Mouse (Mus musculus): ENCODE data around the gene Naip1.
"Not testable (repeated sequence)": the region's sequence is repeated elsewhere in the genome, so short reads cannot be mapped to it uniquely, and the experiment has no call there.

Gene Naip1

DNA sequence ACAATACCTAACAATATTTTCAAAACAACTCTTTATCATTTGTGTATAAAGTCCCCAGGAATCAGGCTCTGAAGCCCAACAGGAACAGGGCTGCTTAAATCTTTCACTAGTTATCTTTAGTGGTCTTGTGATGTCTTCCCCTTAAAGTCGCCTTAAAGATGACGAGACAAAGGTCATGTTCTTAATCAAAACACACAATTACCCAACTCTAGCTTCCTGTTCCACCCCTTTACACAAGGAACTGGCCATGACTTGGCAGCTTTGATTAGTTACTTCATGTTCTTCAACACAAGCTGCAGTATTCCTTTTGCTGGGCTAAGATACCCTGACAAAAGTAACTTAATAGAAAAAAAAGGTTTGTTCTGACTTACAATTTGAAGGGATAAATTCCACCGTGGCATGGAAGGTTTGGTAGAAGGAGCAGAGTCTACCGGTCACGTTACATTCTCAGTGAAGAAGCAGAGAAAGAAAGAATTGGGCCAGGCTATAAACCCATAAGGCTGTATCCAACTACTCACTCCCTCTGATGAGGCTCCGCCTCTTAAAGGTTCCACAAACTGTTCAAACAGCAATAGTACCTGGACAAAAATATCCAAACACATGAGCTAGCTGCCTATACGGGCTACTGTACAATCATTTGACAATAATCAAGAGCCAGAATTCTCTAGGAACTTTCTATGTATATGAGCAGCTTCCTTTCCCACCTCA lies 49.6 kb downstream of the Naip1 start:
- CTCF ChIA-PET: not testable (repeated sequence)

DNA sequence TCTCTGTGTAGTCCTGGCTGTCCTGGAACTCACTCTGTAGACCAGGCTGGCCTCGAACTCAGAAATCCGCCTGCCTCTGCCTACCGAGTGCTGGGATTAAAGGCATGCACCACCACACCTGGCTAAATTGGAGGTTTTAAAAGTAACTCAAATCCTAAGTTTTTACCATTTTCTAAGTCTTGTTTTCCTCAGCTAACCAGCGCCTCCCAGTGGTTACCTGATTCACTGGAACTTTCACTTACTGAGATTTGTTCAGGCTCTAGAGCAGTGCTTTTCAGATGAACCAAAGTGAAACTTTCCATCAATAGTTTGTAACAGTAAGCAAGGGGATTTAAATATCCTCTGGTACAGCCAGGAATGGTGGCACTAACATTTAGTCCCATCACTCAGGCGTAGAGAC lies 61.6 kb downstream of the Naip1 start:
- CTCF ChIA-PET: not testable (repeated sequence)

DNA sequence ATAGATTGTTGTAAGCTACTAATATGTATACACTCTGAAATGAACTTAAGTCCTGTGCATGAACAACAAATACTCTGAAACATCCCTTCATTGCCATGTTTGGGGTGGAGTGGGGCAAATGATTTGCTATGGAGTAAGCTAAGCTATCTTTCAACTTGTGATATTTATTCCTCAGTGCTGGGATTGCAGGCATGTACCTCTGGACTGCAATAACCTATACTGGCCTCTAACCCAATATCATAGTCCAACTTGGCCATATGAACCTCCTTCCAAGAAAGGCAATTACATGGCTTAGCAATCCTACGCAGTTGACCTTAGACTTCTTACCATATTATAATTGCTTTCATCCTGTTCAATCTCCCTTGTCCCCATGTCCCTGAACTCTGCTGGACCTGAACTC lies 82.1 kb downstream of the Naip1 start:
- CTCF ChIA-PET: no interaction called here
